Mouse (Mus musculus): ENCODE measurements around the gene Pdzrn4. TPM values are rescaled to one million over a fixed set of nuclear protein-coding genes. Genes with fewer than 3 reads are reported as not detected.
A peak's percentile ranks its signal among the peaks of the same experiment; 100 is the strongest.

The Pdzrn4 gene
- polyA plus RNA-seq, 1 experiment from 2014 or later, result 13.5 TPM

GRCm38 (mm10) chr15:92558592-92558991 is 161.9 kb downstream of the Pdzrn4 start:
- no peak for ATAC-seq
- no peak for DNase-seq (ENCODE audit: low spot score)
- H3K4me2 ChIP-seq (ENCODE audit: low read length), result no peak overlapping the region
- no peaks in the 10 kb centered on the region for H3K9me3 ChIP-seq (replicated peaks; ENCODE audit: control insufficient read depth, low read length)
- no peaks in the 10 kb centered on the region for H3K27me3 ChIP-seq (replicated peaks; ENCODE audit: control insufficient read depth, insufficient read depth, low read length)
- no peak overlapping the region for H3K27ac ChIP-seq (ENCODE audit: low read depth, low read length)
- H3K36me3 ChIP-seq (ENCODE audit: control insufficient read depth, insufficient read depth, low read length), result no peaks in the 10 kb centered on the region
- 68% methylated on average over 5 of the region's 5 CpGs for WGBS
- H3K9ac ChIP-seq (ENCODE audit: low read length), result no peak overlapping the region
- no peaks in the 10 kb centered on the region for H3K4me1 ChIP-seq (ENCODE audit: control insufficient read depth, insufficient read depth, low read length)
- H3K4me3 ChIP-seq (ENCODE audit: low read depth, low read length), result no peak overlapping the region

- Histone ChIP-seq H3K36me3 (ENCODE audit: control insufficient read depth, insufficient read depth, low read length) (no peaks in the 10 kb centered on the region), H3K4me1 (ENCODE audit: control insufficient read depth, insufficient read depth, low read length) (no peaks in the 10 kb centered on the region), H3K27ac (ENCODE audit: low read depth, low read length) (no peak overlapping the region), H3K4me2 (ENCODE audit: low read length) (no peak overlapping the region), H3K27me3 (replicated peaks; ENCODE audit: control insufficient read depth, insufficient read depth, low read length) (no peaks in the 10 kb centered on the region), H3K9ac (ENCODE audit: low read length) (no peak overlapping the region), H3K4me3 (ENCODE audit: low read depth, low read length) (no peak overlapping the region), H3K9me3 (replicated peaks; ENCODE audit: control insufficient read depth, low read length) (no peaks in the 10 kb centered on the region)
- DNase-seq (ENCODE audit: low spot score) (no peak), ATAC-seq (no peak)
- WGBS, result 90% methylated on average over 6 of the region's 6 CpGs
Measured at GRCm38 (mm10) chr15:92562149-92562548, 165.5 kb downstream of the Pdzrn4 start.

GRCm38 (mm10) chr15:92563576-92563975 is 166.9 kb downstream of the Pdzrn4 start:
- Histone ChIP-seq H3K4me1 (ENCODE audit: control insufficient read depth, insufficient read depth, low read length) (no peaks in the 10 kb centered on the region), H3K9ac (ENCODE audit: low read length) (no peak overlapping the region), H3K27me3 (replicated peaks; ENCODE audit: control insufficient read depth, insufficient read depth, low read length) (no peaks in the 10 kb centered on the region), H3K4me3 (ENCODE audit: low read depth, low read length) (no peak overlapping the region), H3K4me2 (ENCODE audit: low read length) (no peak overlapping the region), H3K36me3 (ENCODE audit: control insufficient read depth, insufficient read depth, low read length) (no peaks in the 10 kb centered on the region), H3K9me3 (replicated peaks; ENCODE audit: control insufficient read depth, low read length) (no peaks in the 10 kb centered on the region), H3K27ac (ENCODE audit: low read depth, low read length) (no peak overlapping the region)
- DNase-seq (ENCODE audit: low spot score) (no peak), ATAC-seq (no peak)
- WGBS, result 74% methylated on average over 2 of the region's 2 CpGs

GRCm38 (mm10) chr15:92570526-92571243 is 174.0 kb downstream of the Pdzrn4 start:
- ATAC-seq, result peak; percentile 80
- no peaks in the 10 kb centered on the region for H3K9me3 ChIP-seq (replicated peaks; ENCODE audit: control insufficient read depth, low read length)
- peak; percentile 88 for DNase-seq (ENCODE audit: low spot score)
- 35% methylated on average over 3 of the region's 3 CpGs for WGBS
- H3K27ac ChIP-seq (ENCODE audit: low read depth, low read length), result peak overlapping the region; percentile 21; the same call in 1 of the 2 replicates
- no peaks in the 10 kb centered on the region for H3K27me3 ChIP-seq (replicated peaks; ENCODE audit: control insufficient read depth, insufficient read depth, low read length)
- no peak overlapping the region for H3K9ac ChIP-seq (ENCODE audit: low read length)
- H3K4me3 ChIP-seq (ENCODE audit: low read depth, low read length), result no peak overlapping the region
- peaks cover 13% of the 10 kb centered on the region for H3K4me1 ChIP-seq (ENCODE audit: control insufficient read depth, insufficient read depth, low read length)
- H3K4me2 ChIP-seq (ENCODE audit: low read length), result no peak overlapping the region
- no peaks in the 10 kb centered on the region for H3K36me3 ChIP-seq (ENCODE audit: control insufficient read depth, insufficient read depth, low read length)

GRCm38 (mm10) chr15:92571244-92571539 is 174.5 kb downstream of the Pdzrn4 start:
- H3K9me3 ChIP-seq (replicated peaks; ENCODE audit: control insufficient read depth, low read length), result no peaks in the 10 kb centered on the region
- no peak for DNase-seq (ENCODE audit: low spot score)
- WGBS, result 24% methylated on average over 5 of the region's 5 CpGs

GRCm38 (mm10) chr15:92577476-92577875 is 180.8 kb downstream of the Pdzrn4 start:
- Histone ChIP-seq H3K9ac (ENCODE audit: low read length) (no peak overlapping the region), H3K4me2 (ENCODE audit: low read length) (peak overlapping the region; percentile 6; the same call in 1 of the 2 replicates), H3K9me3 (replicated peaks; ENCODE audit: control insufficient read depth, low read length) (no peaks in the 10 kb centered on the region), H3K27me3 (replicated peaks; ENCODE audit: control insufficient read depth, insufficient read depth, low read length) (no peaks in the 10 kb centered on the region), H3K27ac (ENCODE audit: low read depth, low read length) (no peak overlapping the region), H3K4me3 (ENCODE audit: low read depth, low read length) (no peak overlapping the region), H3K36me3 (ENCODE audit: control insufficient read depth, insufficient read depth, low read length) (no peaks in the 10 kb centered on the region), H3K4me1 (ENCODE audit: control insufficient read depth, insufficient read depth, low read length) (peaks cover 17% of the 10 kb centered on the region)
- 17% methylated on average over 11 of the region's 11 CpGs for WGBS
- DNase-seq (ENCODE audit: low spot score) (peak; percentile 78), ATAC-seq (peak; percentile 61; the same call in 1 of the 2 replicates)

More at GRCm38 (mm10) chr15:92571244-92571539, 174.5 kb downstream of the Pdzrn4 start:
- Histone ChIP-seq H3K9ac (ENCODE audit: low read length) (no peak overlapping the region), H3K27me3 (replicated peaks; ENCODE audit: control insufficient read depth, insufficient read depth, low read length) (no peaks in the 10 kb centered on the region), H3K36me3 (ENCODE audit: control insufficient read depth, insufficient read depth, low read length) (no peaks in the 10 kb centered on the region), H3K4me2 (ENCODE audit: low read length) (no peak overlapping the region), H3K27ac (ENCODE audit: low read depth, low read length) (peak overlapping the region; percentile 21; the same call in 1 of the 2 replicates), H3K4me1 (ENCODE audit: control insufficient read depth, insufficient read depth, low read length) (peaks cover 13% of the 10 kb centered on the region), H3K4me3 (ENCODE audit: low read depth, low read length) (no peak overlapping the region)
- peak; percentile 51 for ATAC-seq

GRCm38 (mm10) chr15:92580217-92580616 is 183.5 kb downstream of the Pdzrn4 start:
- ATAC-seq (no peak), DNase-seq (ENCODE audit: low spot score) (no peak)
- H3K27me3 ChIP-seq (replicated peaks; ENCODE audit: control insufficient read depth, insufficient read depth, low read length), result no peaks in the 10 kb centered on the region
- peaks cover 17% of the 10 kb centered on the region for H3K4me1 ChIP-seq (ENCODE audit: control insufficient read depth, insufficient read depth, low read length)
- no peaks in the 10 kb centered on the region for H3K36me3 ChIP-seq (ENCODE audit: control insufficient read depth, insufficient read depth, low read length)
- H3K9ac ChIP-seq (ENCODE audit: low read length), result no peak overlapping the region
- no peak overlapping the region for H3K4me3 ChIP-seq (ENCODE audit: low read depth, low read length)
- H3K27ac ChIP-seq (ENCODE audit: low read depth, low read length), result no peak overlapping the region
- 53% methylated on average over 3 of the region's 3 CpGs for WGBS
- H3K9me3 ChIP-seq (replicated peaks; ENCODE audit: control insufficient read depth, low read length), result no peaks in the 10 kb centered on the region
- no peak overlapping the region for H3K4me2 ChIP-seq (ENCODE audit: low read length)

GRCm38 (mm10) chr15:92580742-92581383 is 184.2 kb downstream of the Pdzrn4 start:
- H3K27me3 ChIP-seq (replicated peaks; ENCODE audit: control insufficient read depth, insufficient read depth, low read length), result no peaks in the 10 kb centered on the region
- peak overlapping the region; percentile 21; the same call in 1 of the 2 replicates for H3K4me2 ChIP-seq (ENCODE audit: low read length)
- peak; percentile 76 for ATAC-seq
- 27% methylated on average over 9 of the region's 9 CpGs for WGBS
- H3K27ac ChIP-seq (ENCODE audit: low read depth, low read length), result no peak overlapping the region; the same call in 1 of the 2 replicates
- no peaks in the 10 kb centered on the region for H3K36me3 ChIP-seq (ENCODE audit: control insufficient read depth, insufficient read depth, low read length)
- no peaks in the 10 kb centered on the region for H3K9me3 ChIP-seq (replicated peaks; ENCODE audit: control insufficient read depth, low read length)
- H3K9ac ChIP-seq (ENCODE audit: low read length), result no peak overlapping the region
- no peak overlapping the region for H3K4me3 ChIP-seq (ENCODE audit: low read depth, low read length)
- DNase-seq (ENCODE audit: low spot score), result peak; percentile 61
- H3K4me1 ChIP-seq (ENCODE audit: control insufficient read depth, insufficient read depth, low read length), result peaks cover 17% of the 10 kb centered on the region

All from forebrain, embryonic 14.5 days (tissue).